Mouse (Mus musculus): ENCODE results near the gene Rmnd1.

DNA sequence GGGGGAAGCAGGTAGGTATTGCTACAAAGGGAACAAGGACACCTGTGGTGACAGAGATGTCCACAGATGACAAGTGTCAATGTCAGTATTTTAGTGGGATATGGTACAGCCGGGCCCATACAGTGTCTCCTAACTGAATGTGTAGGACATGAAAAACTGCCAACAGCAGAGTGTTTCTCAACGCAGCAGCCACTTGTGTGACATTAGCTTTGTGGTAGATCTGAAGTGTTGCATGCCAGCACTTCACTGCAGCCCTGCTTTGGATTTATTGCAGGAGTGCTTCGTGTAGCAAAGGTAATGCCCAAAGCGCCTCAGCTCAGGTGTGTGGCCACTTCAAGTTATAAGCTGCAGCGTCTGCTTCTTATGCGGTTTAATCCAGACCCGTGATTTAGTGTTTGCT is 55.3 kb downstream of the Rmnd1 start:
- TF ChIP-seq CTCF (IDR thresholded peaks at IDR 0.05; ENCODE audit: low read depth) = no peak
- TF ChIP-seq EP300 (IDR thresholded peaks at IDR 0.05; ENCODE audit: low read depth) = no peak
